Mouse (Mus musculus): Measurements from ENCODE around the gene Umps. TPM values are rescaled to one million over a fixed set of nuclear protein-coding genes. Genes with fewer than 3 reads are reported as not detected.

The Umps gene
- polyA plus RNA-seq, 1 experiment from 2014 or later: 30.9 TPM

- WGBS: 5% methylated on average over 5 of the region's 5 CpGs
- no peaks in the 10 kb centered on the region for H3K9me3 ChIP-seq (ENCODE audit: control insufficient read depth, low read length)
- no peak overlapping the region for H3K9ac ChIP-seq (replicated peaks; ENCODE audit: low read depth, low read length)
- no peak overlapping the region for H3K4me3 ChIP-seq (replicated peaks; ENCODE audit: low read length)
- no peak overlapping the region for H3K27ac ChIP-seq (ENCODE audit: low read length)
- H3K4me2 ChIP-seq (ENCODE audit: low read length): no peak overlapping the region
- no peaks in the 10 kb centered on the region for H3K4me1 ChIP-seq (replicated peaks; ENCODE audit: control insufficient read depth, insufficient read depth, low read length)
- no peak for ATAC-seq
- peaks cover 3% of the 10 kb centered on the region; the same call in 1 of the 2 replicates for H3K36me3 ChIP-seq (ENCODE audit: control insufficient read depth, insufficient read depth)
- no peaks in the 10 kb centered on the region for H3K27me3 ChIP-seq (replicated peaks; ENCODE audit: control insufficient read depth, insufficient read depth, low read length)
Measured at GRCm38 (mm10) chr16:33996030-33996429, 29.2 kb upstream of the Umps start.

- Histone ChIP-seq H3K9ac (replicated peaks; ENCODE audit: low read depth, low read length) (no peak overlapping the region), H3K4me3 (replicated peaks; ENCODE audit: low read length) (no peak overlapping the region), H3K27ac (ENCODE audit: low read length) (no peak overlapping the region), H3K36me3 (ENCODE audit: control insufficient read depth, insufficient read depth) (peaks cover 3% of the 10 kb centered on the region; the same call in 1 of the 2 replicates), H3K9me3 (ENCODE audit: control insufficient read depth, low read length) (no peaks in the 10 kb centered on the region), H3K4me1 (replicated peaks; ENCODE audit: control insufficient read depth, insufficient read depth, low read length) (no peaks in the 10 kb centered on the region), H3K4me2 (ENCODE audit: low read length) (no peak overlapping the region), H3K27me3 (replicated peaks; ENCODE audit: control insufficient read depth, insufficient read depth, low read length) (no peaks in the 10 kb centered on the region)
- WGBS: 84% methylated on average over 3 of the region's 3 CpGs
- ATAC-seq: no peak
Measured at GRCm38 (mm10) chr16:33995496-33995895, 28.7 kb upstream of the Umps start.

GRCm38 (mm10) chr16:33994321-33994720 lies 27.5 kb upstream of the Umps start:
- Histone ChIP-seq H3K4me2 (ENCODE audit: low read length) (no peak overlapping the region), H3K4me3 (replicated peaks; ENCODE audit: low read length) (no peak overlapping the region), H3K9me3 (ENCODE audit: control insufficient read depth, low read length) (no peaks in the 10 kb centered on the region), H3K27ac (ENCODE audit: low read length) (no peak overlapping the region), H3K36me3 (ENCODE audit: control insufficient read depth, insufficient read depth) (peaks cover 3% of the 10 kb centered on the region; the same call in 1 of the 2 replicates), H3K4me1 (replicated peaks; ENCODE audit: control insufficient read depth, insufficient read depth, low read length) (no peaks in the 10 kb centered on the region), H3K9ac (replicated peaks; ENCODE audit: low read depth, low read length) (no peak overlapping the region), H3K27me3 (replicated peaks; ENCODE audit: control insufficient read depth, insufficient read depth, low read length) (no peaks in the 10 kb centered on the region)
- no peak for ATAC-seq
- 65% methylated on average over 6 of the region's 6 CpGs for WGBS

GRCm38 (mm10) chr16:33990712-33991111 lies 23.9 kb upstream of the Umps start:
- Histone ChIP-seq H3K36me3 (ENCODE audit: control insufficient read depth, insufficient read depth) (peaks cover 3% of the 10 kb centered on the region; the same call in 1 of the 2 replicates), H3K4me3 (replicated peaks; ENCODE audit: low read length) (no peak overlapping the region), H3K4me2 (ENCODE audit: low read length) (no peak overlapping the region), H3K4me1 (replicated peaks; ENCODE audit: control insufficient read depth, insufficient read depth, low read length) (no peaks in the 10 kb centered on the region), H3K9ac (replicated peaks; ENCODE audit: low read depth, low read length) (no peak overlapping the region), H3K9me3 (ENCODE audit: control insufficient read depth, low read length) (no peaks in the 10 kb centered on the region), H3K27ac (ENCODE audit: low read length) (no peak overlapping the region), H3K27me3 (replicated peaks; ENCODE audit: control insufficient read depth, insufficient read depth, low read length) (no peaks in the 10 kb centered on the region)
- 91% methylated on average over 4 of the region's 4 CpGs for WGBS
- ATAC-seq: no peak

GRCm38 (mm10) chr16:33989106-33989505 lies 22.3 kb upstream of the Umps start:
- Histone ChIP-seq H3K4me3 (replicated peaks; ENCODE audit: low read length) (no peak overlapping the region), H3K9ac (replicated peaks; ENCODE audit: low read depth, low read length) (no peak overlapping the region), H3K36me3 (ENCODE audit: control insufficient read depth, insufficient read depth) (peaks cover 3% of the 10 kb centered on the region; the same call in 1 of the 2 replicates), H3K4me1 (replicated peaks; ENCODE audit: control insufficient read depth, insufficient read depth, low read length) (no peaks in the 10 kb centered on the region), H3K4me2 (ENCODE audit: low read length) (no peak overlapping the region), H3K9me3 (ENCODE audit: control insufficient read depth, low read length) (no peaks in the 10 kb centered on the region), H3K27me3 (replicated peaks; ENCODE audit: control insufficient read depth, insufficient read depth, low read length) (no peaks in the 10 kb centered on the region), H3K27ac (ENCODE audit: low read length) (no peak overlapping the region)
- WGBS: 90% methylated on average over 1 of the region's 1 CpGs
- ATAC-seq: no peak

GRCm38 (mm10) chr16:33988358-33989012 lies 21.6 kb upstream of the Umps start:
- Histone ChIP-seq H3K4me1 (replicated peaks; ENCODE audit: control insufficient read depth, insufficient read depth, low read length) (no peaks in the 10 kb centered on the region), H3K4me2 (ENCODE audit: low read length) (no peak overlapping the region), H3K9ac (replicated peaks; ENCODE audit: low read depth, low read length) (no peak overlapping the region), H3K9me3 (ENCODE audit: control insufficient read depth, low read length) (no peaks in the 10 kb centered on the region), H3K36me3 (ENCODE audit: control insufficient read depth, insufficient read depth) (peaks cover 3% of the 10 kb centered on the region; the same call in 1 of the 2 replicates), H3K4me3 (replicated peaks; ENCODE audit: low read length) (no peak overlapping the region), H3K27me3 (replicated peaks; ENCODE audit: control insufficient read depth, insufficient read depth, low read length) (no peaks in the 10 kb centered on the region), H3K27ac (ENCODE audit: low read length) (no peak overlapping the region)
- no peak for ATAC-seq
- 64% methylated on average over 17 of the region's 17 CpGs for WGBS

GRCm38 (mm10) chr16:33986993-33987392 lies 20.2 kb upstream of the Umps start:
- no peak overlapping the region for H3K27ac ChIP-seq (ENCODE audit: low read length)
- no peaks in the 10 kb centered on the region for H3K9me3 ChIP-seq (ENCODE audit: control insufficient read depth, low read length)
- no peaks in the 10 kb centered on the region for H3K27me3 ChIP-seq (replicated peaks; ENCODE audit: control insufficient read depth, insufficient read depth, low read length)
- H3K4me2 ChIP-seq (ENCODE audit: low read length): no peak overlapping the region
- no peaks in the 10 kb centered on the region for H3K36me3 ChIP-seq (ENCODE audit: control insufficient read depth, insufficient read depth)
- no peak overlapping the region for H3K9ac ChIP-seq (replicated peaks; ENCODE audit: low read depth, low read length)
- H3K4me1 ChIP-seq (replicated peaks; ENCODE audit: control insufficient read depth, insufficient read depth, low read length): no peaks in the 10 kb centered on the region
- no peak for ATAC-seq
- 92% methylated on average over 7 of the region's 7 CpGs for WGBS
- no peak overlapping the region for H3K4me3 ChIP-seq (replicated peaks; ENCODE audit: low read length)

- Histone ChIP-seq H3K4me2 (ENCODE audit: low read length) (no peak overlapping the region), H3K9ac (replicated peaks; ENCODE audit: low read depth, low read length) (no peak overlapping the region), H3K4me3 (replicated peaks; ENCODE audit: low read length) (no peak overlapping the region), H3K36me3 (ENCODE audit: control insufficient read depth, insufficient read depth) (no peaks in the 10 kb centered on the region), H3K9me3 (ENCODE audit: control insufficient read depth, low read length) (no peaks in the 10 kb centered on the region), H3K27ac (ENCODE audit: low read length) (no peak overlapping the region), H3K4me1 (replicated peaks; ENCODE audit: control insufficient read depth, insufficient read depth, low read length) (no peaks in the 10 kb centered on the region), H3K27me3 (replicated peaks; ENCODE audit: control insufficient read depth, insufficient read depth, low read length) (no peaks in the 10 kb centered on the region)
- 90% methylated on average over 6 of the region's 6 CpGs for WGBS
- ATAC-seq: no peak
Measured at GRCm38 (mm10) chr16:33985372-33985771, 18.5 kb upstream of the Umps start.

GRCm38 (mm10) chr16:33983712-33984111 lies 16.9 kb upstream of the Umps start:
- Histone ChIP-seq H3K27ac (ENCODE audit: low read length) (no peak overlapping the region), H3K9me3 (ENCODE audit: control insufficient read depth, low read length) (no peaks in the 10 kb centered on the region), H3K36me3 (ENCODE audit: control insufficient read depth, insufficient read depth) (no peaks in the 10 kb centered on the region; the same call in 1 of the 2 replicates), H3K9ac (replicated peaks; ENCODE audit: low read depth, low read length) (no peak overlapping the region), H3K4me2 (ENCODE audit: low read length) (no peak overlapping the region), H3K4me3 (replicated peaks; ENCODE audit: low read length) (no peak overlapping the region), H3K27me3 (replicated peaks; ENCODE audit: control insufficient read depth, insufficient read depth, low read length) (no peaks in the 10 kb centered on the region), H3K4me1 (replicated peaks; ENCODE audit: control insufficient read depth, insufficient read depth, low read length) (no peaks in the 10 kb centered on the region)
- no peak for ATAC-seq
- 97% methylated on average over 6 of the region's 6 CpGs for WGBS

- H3K4me3 ChIP-seq (replicated peaks; ENCODE audit: low read length): no peak overlapping the region
- H3K36me3 ChIP-seq (ENCODE audit: control insufficient read depth, insufficient read depth): peaks cover 15% of the 10 kb centered on the region
- H3K27me3 ChIP-seq (replicated peaks; ENCODE audit: control insufficient read depth, insufficient read depth, low read length): no peaks in the 10 kb centered on the region
- no peaks in the 10 kb centered on the region for H3K9me3 ChIP-seq (ENCODE audit: control insufficient read depth, low read length)
- no peak for ATAC-seq
- no peak overlapping the region for H3K9ac ChIP-seq (replicated peaks; ENCODE audit: low read depth, low read length)
- H3K4me1 ChIP-seq (replicated peaks; ENCODE audit: control insufficient read depth, insufficient read depth, low read length): no peaks in the 10 kb centered on the region
- WGBS: 55% methylated on average over 2 of the region's 2 CpGs
- H3K27ac ChIP-seq (ENCODE audit: low read length): no peak overlapping the region
- no peak overlapping the region for H3K4me2 ChIP-seq (ENCODE audit: low read length)
Measured at GRCm38 (mm10) chr16:33979855-33980254, 13.0 kb upstream of the Umps start.
